Mouse (Mus musculus): ENCODE data around the gene Lsamp. TPM values are rescaled to one million over a fixed set of nuclear protein-coding genes. Genes with fewer than 3 reads are reported as not detected.

Lsamp gene
- total RNA-seq, 2 experiments from 2014 or later = 0.38 to 0.53 TPM

- intact Hi-C loops (cut with DNase I) = no loop called here
- no peak overlapping the region for H3K4me3 ChIP-seq
- no peak overlapping the region for H3K27ac ChIP-seq
- no peak for DNase-seq
- no peak for TF ChIP-seq CTCF (IDR thresholded peaks at IDR 0.05)
Measured at GRCm38 (mm10) chr16:41912584-41913193, 1928.5 kb downstream of the Lsamp start.

GRCm38 (mm10) chr16:41913346-41913745 is 1929.2 kb downstream of the Lsamp start:
- intact Hi-C loops (cut with DNase I) = no loop called here
- TF ChIP-seq CTCF (IDR thresholded peaks at IDR 0.05) = no peak
- no peak overlapping the region for H3K4me3 ChIP-seq
- H3K27ac ChIP-seq = no peak overlapping the region
- DNase-seq = no peak

- no peak overlapping the region for H3K27ac ChIP-seq
- intact Hi-C loops (cut with DNase I) = no loop called here
- TF ChIP-seq CTCF (IDR thresholded peaks at IDR 0.05) = no peak
- H3K4me3 ChIP-seq = no peak overlapping the region
- DNase-seq = no peak
Measured at GRCm38 (mm10) chr16:41916342-41916741, 1932.2 kb downstream of the Lsamp start.

GRCm38 (mm10) chr16:41917057-41917821 is 1933.1 kb downstream of the Lsamp start:
- no peak for DNase-seq
- no peak overlapping the region for H3K4me3 ChIP-seq
- no peak overlapping the region for H3K27ac ChIP-seq
- intact Hi-C loops (cut with DNase I) = no loop called here
- TF ChIP-seq CTCF (IDR thresholded peaks at IDR 0.05) = no peak

- intact Hi-C loops (cut with DNase I) = no loop called here
- no peak for DNase-seq
- no peak overlapping the region for H3K4me3 ChIP-seq
- no peak for TF ChIP-seq CTCF (IDR thresholded peaks at IDR 0.05)
- no peak overlapping the region for H3K27ac ChIP-seq
Measured at GRCm38 (mm10) chr16:41929546-41929945, 1945.4 kb downstream of the Lsamp start.

GRCm38 (mm10) chr16:41935701-41936100 is 1951.5 kb downstream of the Lsamp start:
- no peak for TF ChIP-seq CTCF (IDR thresholded peaks at IDR 0.05)
- Histone ChIP-seq H3K4me3 (no peak overlapping the region), H3K27ac (no peak overlapping the region)
- DNase-seq = no peak
- intact Hi-C loops (cut with DNase I) = no loop called here

GRCm38 (mm10) chr16:41936908-41937595 is 1952.9 kb downstream of the Lsamp start:
- Histone ChIP-seq H3K27ac (no peak overlapping the region), H3K4me3 (no peak overlapping the region)
- TF ChIP-seq CTCF (IDR thresholded peaks at IDR 0.05) = no peak
- no peak for DNase-seq
- intact Hi-C loops (cut with DNase I) = no loop called here

- no peak overlapping the region for H3K27ac ChIP-seq
- no peak overlapping the region for H3K4me3 ChIP-seq
- TF ChIP-seq CTCF (IDR thresholded peaks at IDR 0.05) = no peak
- no peak for DNase-seq
- intact Hi-C loops (cut with DNase I) = no loop called here
Measured at GRCm38 (mm10) chr16:41937596-41937990, 1953.4 kb downstream of the Lsamp start.

- intact Hi-C loops (cut with DNase I) = no loop called here
- Histone ChIP-seq H3K4me3 (no peak overlapping the region), H3K27ac (no peak overlapping the region)
- no peak for TF ChIP-seq CTCF (IDR thresholded peaks at IDR 0.05)
- DNase-seq = no peak
Measured at GRCm38 (mm10) chr16:41938258-41938657, 1954.1 kb downstream of the Lsamp start.

GRCm38 (mm10) chr16:41941591-41942315 is 1957.6 kb downstream of the Lsamp start:
- Histone ChIP-seq H3K4me3 (no peak overlapping the region), H3K27ac (no peak overlapping the region)
- no peak for DNase-seq
- intact Hi-C loops (cut with DNase I) = no loop called here
- TF ChIP-seq CTCF (IDR thresholded peaks at IDR 0.05) = no peak

- no peak for DNase-seq
- Histone ChIP-seq H3K27ac (no peak overlapping the region), H3K4me3 (no peak overlapping the region)
- intact Hi-C loops (cut with DNase I) = no loop called here
- no peak for TF ChIP-seq CTCF (IDR thresholded peaks at IDR 0.05)
Measured at GRCm38 (mm10) chr16:41957811-41958210, 1973.7 kb downstream of the Lsamp start.

- no peak for TF ChIP-seq CTCF (IDR thresholded peaks at IDR 0.05)
- intact Hi-C loops (cut with DNase I) = no loop called here
- DNase-seq = no peak
- no peak overlapping the region for H3K27ac ChIP-seq
- H3K4me3 ChIP-seq = no peak overlapping the region
Measured at GRCm38 (mm10) chr16:41965636-41966035, 1981.5 kb downstream of the Lsamp start.

- intact Hi-C loops (cut with DNase I) = no loop called here
- Histone ChIP-seq H3K4me3 (no peak overlapping the region), H3K27ac (no peak overlapping the region)
- DNase-seq = no peak
- TF ChIP-seq CTCF (IDR thresholded peaks at IDR 0.05) = no peak
Measured at GRCm38 (mm10) chr16:41969215-41969614, 1985.1 kb downstream of the Lsamp start.
